Mouse (Mus musculus): Measurements from ENCODE around the gene Nat8f2. TPM values are rescaled to one million over a fixed set of nuclear protein-coding genes. Genes with fewer than 3 reads are reported as not detected.
A peak's percentile ranks its signal among the peaks of the same experiment; 100 is the strongest.
"Not testable (repeated sequence)": the region's sequence is repeated elsewhere in the genome, so short reads cannot be mapped to it uniquely, and the experiment has no call there.

Gene Nat8f2
- polyA plus RNA-seq, 1 experiment from 2014 or later, result not detected

DNA sequence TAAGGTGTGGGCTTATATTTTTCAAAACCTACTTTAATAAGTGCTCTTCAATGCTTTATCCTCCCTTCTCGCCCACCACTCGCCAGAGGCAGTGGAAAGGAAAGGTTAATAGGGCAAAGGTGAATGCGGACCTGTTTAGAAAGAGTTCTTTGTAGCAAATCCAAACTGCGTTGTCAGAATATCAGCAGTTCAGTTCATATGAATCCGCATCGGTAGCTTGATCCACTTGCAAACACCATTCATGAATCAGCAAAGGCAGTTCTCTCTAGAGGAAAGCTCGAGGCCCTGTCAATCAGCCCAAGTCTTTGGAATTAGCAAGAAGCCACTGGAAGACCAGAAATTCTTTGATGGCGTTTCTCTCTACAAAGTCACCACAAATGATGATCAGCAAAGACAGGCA is 30.3 kb downstream of the Nat8f2 start:
- Histone ChIP-seq H3K36me3 (no peaks in the 10 kb centered on the region), H3K4me2 (no peak overlapping the region), H3K9me3 (replicated peaks) (no peaks in the 10 kb centered on the region), H3K9ac (no peak overlapping the region), H3K4me1 (replicated peaks) (no peaks in the 10 kb centered on the region), H3K4me3 (replicated peaks) (no peak overlapping the region), H3K27ac (no peak overlapping the region), H3K27me3 (no peaks in the 10 kb centered on the region)
- WGBS (ENCODE audit: insufficient replicate concordance), result 65% methylated on average over 8 of the region's 8 CpGs
- DNase-seq (no peak), ATAC-seq (ENCODE audit: low read depth) (no peak)

- H3K27me3 ChIP-seq; ATAC-seq (ENCODE audit: low read depth); H3K9me3 ChIP-seq (replicated peaks); H3K27ac ChIP-seq; H3K9ac ChIP-seq; DNase-seq; H3K4me1 ChIP-seq (replicated peaks); H3K4me3 ChIP-seq (replicated peaks); H3K36me3 ChIP-seq: not testable (repeated sequence)
- peak overlapping the region; percentile 21; the same call in 1 of the 2 replicates for H3K4me2 ChIP-seq
- WGBS (ENCODE audit: insufficient replicate concordance), result 21% methylated on average over 12 of the region's 12 CpGs
Observed at GRCm38 (mm10) chr6:85837307-85837706, 31.7 kb downstream of the Nat8f2 start.

GRCm38 (mm10) chr6:85836827-85837226 is 32.1 kb downstream of the Nat8f2 start:
- H3K9ac ChIP-seq; H3K4me2 ChIP-seq; H3K4me3 ChIP-seq (replicated peaks); H3K27ac ChIP-seq; H3K4me1 ChIP-seq (replicated peaks); ATAC-seq (ENCODE audit: low read depth); H3K36me3 ChIP-seq; H3K9me3 ChIP-seq (replicated peaks); H3K27me3 ChIP-seq; DNase-seq: not testable (repeated sequence)
- WGBS (ENCODE audit: insufficient replicate concordance), result 15% methylated on average over 9 of the region's 9 CpGs

DNA sequence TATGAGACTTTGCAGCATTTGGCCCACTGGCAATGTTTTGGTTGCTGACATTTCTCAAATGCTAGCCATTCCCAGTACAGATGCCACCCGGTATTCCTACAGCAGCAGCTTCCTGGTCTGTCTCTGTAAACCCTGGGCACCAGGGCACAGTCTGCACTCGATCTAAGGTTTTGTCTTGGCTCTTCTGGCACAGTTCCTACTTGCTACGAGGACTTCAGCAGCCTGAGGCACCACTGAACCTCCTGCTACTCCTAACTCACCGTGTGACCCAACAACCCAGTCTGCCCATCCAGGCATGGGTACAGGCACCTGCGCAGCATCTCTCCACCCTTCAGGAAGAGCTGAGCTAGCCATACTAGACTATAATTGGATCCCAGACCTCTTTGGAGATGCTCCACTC is 32.9 kb downstream of the Nat8f2 start:
- not testable (repeated sequence) for H3K9ac ChIP-seq; H3K4me2 ChIP-seq; H3K4me1 ChIP-seq (replicated peaks); ATAC-seq (ENCODE audit: low read depth); H3K4me3 ChIP-seq (replicated peaks); H3K27ac ChIP-seq; DNase-seq; H3K9me3 ChIP-seq (replicated peaks); H3K27me3 ChIP-seq; H3K36me3 ChIP-seq
- 51% methylated on average over 5 of the region's 5 CpGs for WGBS (ENCODE audit: insufficient replicate concordance)

GRCm38 (mm10) chr6:85835104-85835503 is 33.9 kb downstream of the Nat8f2 start:
- not testable (repeated sequence) for H3K9me3 ChIP-seq (replicated peaks); H3K4me1 ChIP-seq (replicated peaks); H3K4me2 ChIP-seq; H3K4me3 ChIP-seq (replicated peaks); H3K36me3 ChIP-seq; H3K9ac ChIP-seq; DNase-seq; H3K27ac ChIP-seq; H3K27me3 ChIP-seq; ATAC-seq (ENCODE audit: low read depth)
- WGBS (ENCODE audit: insufficient replicate concordance), result 69% methylated on average over 1 of the region's 2 CpGs

- H3K27ac ChIP-seq; ATAC-seq (ENCODE audit: low read depth); H3K36me3 ChIP-seq; H3K27me3 ChIP-seq; H3K4me1 ChIP-seq (replicated peaks); DNase-seq; H3K9ac ChIP-seq; H3K9me3 ChIP-seq (replicated peaks); H3K4me3 ChIP-seq (replicated peaks); H3K4me2 ChIP-seq: not testable (repeated sequence)
Observed at GRCm38 (mm10) chr6:85834504-85835100, 34.4 kb downstream of the Nat8f2 start.

DNA sequence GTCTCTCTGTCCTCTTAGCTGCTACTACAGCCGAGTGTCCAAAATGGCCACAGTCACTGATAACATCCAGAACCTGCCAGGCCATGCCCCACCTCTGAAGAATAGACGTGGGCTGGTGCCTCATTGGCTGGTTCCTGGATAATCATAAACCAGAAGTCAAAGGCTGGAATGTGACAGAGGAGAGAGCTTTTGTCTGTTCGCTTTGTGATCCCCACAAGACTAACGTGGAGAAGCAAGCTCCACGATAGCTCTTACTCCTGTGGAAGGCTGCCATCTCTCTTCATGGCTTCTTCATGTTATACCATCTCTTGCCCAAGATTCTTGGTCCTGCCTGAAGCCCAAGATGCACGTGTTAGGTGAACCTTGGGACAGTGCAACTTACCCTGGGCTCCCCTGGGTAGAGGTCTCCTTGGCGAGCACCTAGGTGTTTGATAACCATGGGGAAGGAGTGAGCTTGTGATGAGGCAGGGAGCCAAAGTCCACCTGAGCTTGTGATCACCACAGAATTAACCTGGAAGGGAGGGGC is 37.1 kb downstream of the Nat8f2 start, which contains the start of gene Nat8:
TSS of gene Nat8 (minus strand) at position 287 of the 526 bp plus-strand sequence.
- no peak within 1 kb of the TSS for H3K4me3 ChIP-seq (replicated peaks)
- H3K27ac ChIP-seq, result no peak within 1 kb of the TSS
- no peak within 1 kb of the TSS for H3K4me2 ChIP-seq
- H3K9me3 ChIP-seq (replicated peaks), result no peaks in the 10 kb centered on the region
- DNase-seq, result no peak
- ATAC-seq (ENCODE audit: low read depth), result no peak
- WGBS (ENCODE audit: insufficient replicate concordance), result 58% methylated on average over 7 of the region's 7 CpGs
- H3K36me3 ChIP-seq, result no peaks in the 10 kb centered on the region
- no peak within 1 kb of the TSS for H3K9ac ChIP-seq
- no peaks in the 10 kb centered on the region for H3K4me1 ChIP-seq (replicated peaks)
- no peaks in the 10 kb centered on the region for H3K27me3 ChIP-seq

- H3K4me1 ChIP-seq (replicated peaks), result no peaks in the 10 kb centered on the region
- no peak overlapping the region for H3K4me2 ChIP-seq
- no peaks in the 10 kb centered on the region for H3K9me3 ChIP-seq (replicated peaks)
- ATAC-seq (ENCODE audit: low read depth) (no peak), DNase-seq (no peak)
- 33% methylated on average over 1 of the region's 1 CpGs for WGBS (ENCODE audit: insufficient replicate concordance)
- no peak overlapping the region for H3K9ac ChIP-seq
- H3K4me3 ChIP-seq (replicated peaks), result no peak overlapping the region
- H3K27ac ChIP-seq, result no peak overlapping the region
- H3K36me3 ChIP-seq, result no peaks in the 10 kb centered on the region
- H3K27me3 ChIP-seq, result no peaks in the 10 kb centered on the region
Observed at GRCm38 (mm10) chr6:85829462-85829861, 39.5 kb downstream of the Nat8f2 start.

- no peak overlapping the region for H3K27ac ChIP-seq
- no peaks in the 10 kb centered on the region for H3K36me3 ChIP-seq
- no peaks in the 10 kb centered on the region for H3K9me3 ChIP-seq (replicated peaks)
- ATAC-seq (ENCODE audit: low read depth), result no peak
- H3K4me2 ChIP-seq, result no peak overlapping the region
- WGBS (ENCODE audit: insufficient replicate concordance), result 61% methylated on average over 2 of the region's 2 CpGs
- H3K4me3 ChIP-seq (replicated peaks), result no peak overlapping the region
- no peaks in the 10 kb centered on the region for H3K4me1 ChIP-seq (replicated peaks)
- H3K9ac ChIP-seq, result no peak overlapping the region
- no peaks in the 10 kb centered on the region for H3K27me3 ChIP-seq
- no peak for DNase-seq
Observed at GRCm38 (mm10) chr6:85825886-85826285, 43.1 kb downstream of the Nat8f2 start.

DNA sequence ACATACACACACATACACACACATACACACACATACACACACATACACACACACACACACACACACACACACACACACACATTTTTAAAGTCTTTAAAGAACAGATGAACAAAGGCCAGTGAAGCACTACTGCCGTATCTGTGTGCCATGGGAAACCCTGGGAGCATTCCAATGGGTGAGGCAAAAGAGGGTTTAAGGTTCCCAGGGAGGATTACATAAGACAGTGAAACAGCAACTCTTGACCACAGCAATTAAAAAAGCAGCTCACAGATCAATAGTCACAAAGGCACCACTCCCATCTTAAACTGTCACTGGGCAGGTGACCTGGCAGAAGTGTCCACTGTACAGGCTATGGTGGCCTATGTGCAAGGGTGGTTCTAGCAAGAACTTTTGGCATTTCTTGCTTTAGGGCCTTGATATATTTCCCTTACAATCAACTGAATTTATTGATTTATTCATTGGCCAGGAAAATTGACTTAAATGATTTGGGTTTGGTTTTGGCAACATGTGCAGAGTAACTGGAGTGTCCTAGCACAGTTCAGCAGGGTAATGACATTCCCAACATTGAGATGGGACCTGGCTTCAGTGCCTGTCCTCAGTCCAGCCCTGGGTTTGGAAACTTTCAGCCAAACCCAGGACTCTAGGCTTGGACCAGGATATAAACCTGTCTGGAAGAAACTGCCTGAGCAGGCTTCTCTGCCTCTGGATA is 45.4 kb downstream of the Nat8f2 start:
- Histone ChIP-seq H3K27me3 (no peaks in the 10 kb centered on the region), H3K9ac (no peak overlapping the region), H3K4me1 (replicated peaks) (no peaks in the 10 kb centered on the region), H3K4me3 (replicated peaks) (no peak overlapping the region), H3K9me3 (replicated peaks) (no peaks in the 10 kb centered on the region), H3K4me2 (no peak overlapping the region), H3K36me3 (no peaks in the 10 kb centered on the region), H3K27ac (no peak overlapping the region)
- 71% methylated on average over 1 of the region's 1 CpGs for WGBS (ENCODE audit: insufficient replicate concordance)
- ATAC-seq (ENCODE audit: low read depth) (no peak), DNase-seq (no peak)

GRCm38 (mm10) chr6:85822286-85822685 is 46.7 kb downstream of the Nat8f2 start:
- Histone ChIP-seq H3K4me2 (no peak overlapping the region), H3K9ac (no peak overlapping the region), H3K36me3 (no peaks in the 10 kb centered on the region), H3K4me3 (replicated peaks) (no peak overlapping the region), H3K4me1 (replicated peaks) (no peaks in the 10 kb centered on the region), H3K27me3 (no peaks in the 10 kb centered on the region), H3K27ac (no peak overlapping the region), H3K9me3 (replicated peaks) (no peaks in the 10 kb centered on the region)
- 70% methylated on average over 4 of the region's 4 CpGs for WGBS (ENCODE audit: insufficient replicate concordance)
- no peak for ATAC-seq (ENCODE audit: low read depth)
- DNase-seq, result no peak

DNA sequence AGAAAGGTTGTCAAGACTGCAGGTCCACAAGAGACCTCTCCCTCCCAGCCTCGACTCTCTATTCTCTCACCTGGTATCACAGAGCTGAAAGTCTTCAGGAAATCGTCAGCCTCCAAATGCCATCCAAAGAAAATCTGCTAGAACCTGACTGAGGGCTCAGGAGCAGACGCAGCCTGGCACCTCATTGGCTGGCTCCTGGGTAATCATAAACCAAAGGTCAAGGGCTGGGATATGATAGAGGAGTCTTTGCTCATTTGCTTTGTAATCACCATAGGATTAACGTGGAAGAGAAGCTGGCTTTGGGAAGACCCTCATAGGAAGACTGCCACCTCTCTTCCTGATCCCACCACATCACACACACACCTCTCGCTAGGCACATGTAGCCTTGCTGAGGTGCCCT is 48.1 kb downstream of the Nat8f2 start, which contains the start of the genes Nat8f6 and Nat8f5:
TSS of gene Nat8f6 (minus strand) at position 118 of the 400 bp plus-strand sequence.
TSS of gene Nat8f5 (minus strand) at position 136 of the 400 bp plus-strand sequence.
- no peaks in the 10 kb centered on the region for H3K36me3 ChIP-seq
- DNase-seq (no peak), ATAC-seq (ENCODE audit: low read depth) (no peak)
- no peaks in the 10 kb centered on the region for H3K27me3 ChIP-seq
- H3K9me3 ChIP-seq (replicated peaks), result no peaks in the 10 kb centered on the region
- 62% methylated on average over 5 of the region's 5 CpGs for WGBS (ENCODE audit: insufficient replicate concordance)
- no peaks in the 10 kb centered on the region for H3K4me1 ChIP-seq (replicated peaks)
- H3K27ac ChIP-seq, result no peak within 1 kb of the TSS
- H3K4me2 ChIP-seq, result no peak within 1 kb of the TSS
- no peak within 1 kb of the TSS for H3K4me3 ChIP-seq (replicated peaks)
- no peak within 1 kb of the TSS for H3K9ac ChIP-seq
